Mouse (Mus musculus): ENCODE data around the gene Fmnl2. TPM values are rescaled to one million over a fixed set of nuclear protein-coding genes. Genes with fewer than 3 reads are reported as not detected.

The Fmnl2 gene
- total RNA-seq, 2 experiments from 2014 or later, result 6.1 to 6.3 TPM

- no peak for DNase-seq
These were observed 130.1 kb downstream of the Fmnl2 start for GRCm38 (mm10) chr2:52987637-52988295.

GRCm38 (mm10) chr2:52989316-52989715 is 131.7 kb downstream of the Fmnl2 start:
- DNase-seq, result no peak

- DNase-seq, result peak; percentile 24
These were observed 133.4 kb downstream of the Fmnl2 start for GRCm38 (mm10) chr2:52990874-52991687.

- DNase-seq, result no peak
These were observed 134.1 kb downstream of the Fmnl2 start for GRCm38 (mm10) chr2:52991688-52992194.

DNA sequence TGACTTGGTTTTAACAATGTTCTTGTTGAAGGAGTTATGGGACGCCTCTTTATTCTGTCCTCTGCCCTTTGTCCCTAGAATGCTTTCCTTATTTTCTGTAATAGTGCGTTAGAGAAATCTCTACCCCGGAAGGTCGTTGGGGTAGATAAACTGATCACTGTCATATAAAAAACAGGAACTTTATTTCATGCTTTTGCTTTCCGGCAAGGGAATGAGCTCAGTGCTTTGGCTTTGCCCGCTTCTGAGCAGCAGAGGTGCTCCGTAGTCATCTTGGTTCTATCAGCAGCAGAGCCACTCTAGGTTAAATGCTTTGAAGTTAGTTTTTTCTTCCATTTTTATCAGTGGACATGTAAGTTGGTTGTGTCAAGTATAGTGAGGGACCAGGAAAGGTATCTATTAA is 135.6 kb downstream of the Fmnl2 start:
- DNase-seq, result no peak

- peak; percentile 20 for DNase-seq
These were observed 136.9 kb downstream of the Fmnl2 start for GRCm38 (mm10) chr2:52994526-52994925.

DNA sequence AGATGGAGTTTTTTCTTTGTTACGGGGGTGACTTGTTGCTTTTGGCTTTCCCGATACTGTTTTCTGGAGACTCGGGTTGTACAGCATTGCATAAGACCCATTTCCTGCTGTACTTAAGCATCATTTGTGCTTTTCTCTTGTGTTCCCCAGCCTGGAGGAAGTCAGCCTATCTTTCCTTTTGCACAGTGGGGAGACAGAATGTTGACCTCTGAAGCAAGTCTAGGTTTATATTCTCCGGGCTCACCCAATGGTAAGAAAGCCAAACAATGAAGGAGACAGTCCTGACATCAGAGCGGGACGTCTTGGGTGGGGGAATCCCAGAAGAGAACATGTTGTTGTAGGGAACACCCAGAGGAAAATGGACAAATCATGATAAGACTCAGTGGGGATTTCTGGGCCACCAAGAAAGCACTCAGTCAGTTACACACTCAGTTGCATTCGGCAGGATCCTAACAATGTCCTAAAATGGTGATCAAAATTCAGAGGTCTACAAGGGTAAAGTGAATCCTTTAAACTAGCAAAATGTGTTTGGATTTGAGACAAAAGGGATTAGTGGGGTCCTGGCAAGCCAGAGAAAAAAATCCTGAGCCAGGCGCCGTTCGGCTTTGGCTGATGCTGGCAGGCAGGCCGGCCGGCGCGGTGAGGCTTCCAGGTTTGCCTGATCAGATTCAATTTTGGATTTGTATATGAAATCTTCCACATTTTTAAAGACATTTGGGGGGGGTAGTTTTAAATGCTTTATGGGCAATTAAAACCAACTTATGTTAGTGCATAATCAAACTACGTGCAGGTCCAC is 140.5 kb downstream of the Fmnl2 start:
- DNase-seq, result peak; percentile 6

DNA sequence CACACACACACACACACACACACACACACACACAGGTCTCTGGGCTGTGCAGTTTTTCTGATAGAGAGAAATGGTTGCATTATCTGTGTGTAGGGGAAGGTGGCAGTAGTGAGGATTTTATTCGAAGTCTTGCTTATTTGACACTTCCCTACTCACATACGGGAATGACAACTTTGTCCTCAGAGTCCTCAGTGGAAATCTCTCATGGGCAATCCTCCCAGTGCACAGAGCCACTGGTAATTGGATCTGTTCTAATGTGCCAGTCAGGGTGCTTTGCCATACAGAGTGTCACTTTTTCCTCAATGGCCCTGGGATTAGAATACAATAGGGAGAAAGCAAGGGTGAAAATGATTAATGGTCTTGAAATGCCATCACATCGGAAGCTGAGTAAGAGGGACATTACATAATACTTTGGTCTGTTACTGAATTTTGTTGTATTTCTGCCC is 141.9 kb downstream of the Fmnl2 start:
- DNase-seq, result no peak

DNA sequence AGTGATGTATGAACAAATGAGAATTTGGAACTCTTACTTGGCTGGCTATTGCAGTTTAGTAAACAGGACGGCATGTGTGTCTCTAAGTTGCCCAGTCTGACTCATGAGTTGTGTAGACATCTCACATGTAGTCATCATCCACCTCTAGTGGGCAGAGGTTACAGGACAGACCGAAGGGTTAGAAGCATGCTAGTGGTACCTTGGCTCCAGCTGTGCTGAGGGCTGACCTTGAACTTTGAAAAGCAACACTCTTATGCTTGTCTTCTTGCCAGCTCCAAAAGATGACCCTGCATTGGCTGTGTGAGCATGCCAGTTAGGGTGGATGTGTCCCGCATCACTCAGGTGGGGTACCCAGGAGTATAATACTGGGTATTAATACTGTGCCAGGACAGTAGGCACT is 142.8 kb downstream of the Fmnl2 start:
- DNase-seq, result no peak

DNA sequence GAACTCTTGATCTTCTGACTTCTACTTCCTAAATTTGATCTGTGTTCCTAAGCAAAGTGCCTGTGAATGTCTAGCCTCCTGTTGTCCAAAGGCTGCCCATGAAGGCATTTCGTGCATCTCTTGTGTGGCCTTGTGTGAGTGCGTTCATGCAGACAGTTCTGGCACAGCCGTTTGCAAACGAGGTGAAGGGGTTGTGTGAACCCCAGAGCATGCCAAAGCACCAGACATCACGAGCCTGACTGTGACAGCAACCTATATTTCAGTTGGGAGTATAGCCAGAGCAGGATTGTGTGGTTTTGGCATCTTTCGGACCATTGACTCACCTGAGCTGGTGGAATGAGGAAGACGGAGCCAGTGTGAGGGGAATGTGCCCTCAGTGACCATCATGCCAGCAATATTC is 148.5 kb downstream of the Fmnl2 start:
- no peak for DNase-seq

DNA sequence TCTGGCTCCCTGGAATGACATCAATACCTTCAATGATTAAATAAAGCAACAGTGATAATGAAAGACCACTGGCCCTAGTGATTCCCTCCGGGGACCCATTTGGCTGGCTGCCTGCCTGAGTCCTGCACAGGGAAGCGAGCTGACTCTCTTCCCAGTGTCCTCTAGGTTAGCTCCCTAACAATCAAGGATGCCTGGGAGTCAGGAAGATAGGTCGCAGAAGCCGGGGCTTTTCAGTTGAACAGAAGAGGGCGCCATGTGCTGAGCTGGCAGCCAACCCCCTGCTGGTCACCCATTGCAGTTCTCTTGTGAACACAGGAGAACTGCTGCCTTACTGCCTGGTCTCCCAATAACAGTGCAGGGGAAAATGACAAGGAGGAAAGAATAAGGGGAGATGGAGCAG is 149.5 kb downstream of the Fmnl2 start:
- peak; percentile 79 for DNase-seq

- DNase-seq, result no peak
These were observed 155.4 kb downstream of the Fmnl2 start for GRCm38 (mm10) chr2:53013051-53013450.

DNA sequence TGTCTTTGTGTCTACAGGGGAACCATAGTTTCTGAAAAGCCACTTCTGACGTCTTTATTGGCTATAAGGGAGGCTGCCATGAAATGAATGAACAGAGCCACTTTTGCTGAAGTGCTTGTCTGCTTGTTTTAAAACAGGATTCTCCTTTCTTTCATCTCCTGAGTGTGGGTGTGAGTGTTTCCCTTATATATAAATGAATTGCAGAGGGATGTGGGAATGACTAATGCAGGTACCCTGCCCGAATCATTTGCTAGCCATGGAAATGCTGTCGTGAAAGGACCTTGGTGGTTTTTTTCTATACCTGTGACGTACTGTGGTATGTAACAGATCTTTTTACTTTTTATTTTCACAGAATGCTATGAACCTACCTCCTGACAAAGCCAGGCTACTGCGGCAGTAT is 156.8 kb downstream of the Fmnl2 start:
- no peak for DNase-seq

DNA sequence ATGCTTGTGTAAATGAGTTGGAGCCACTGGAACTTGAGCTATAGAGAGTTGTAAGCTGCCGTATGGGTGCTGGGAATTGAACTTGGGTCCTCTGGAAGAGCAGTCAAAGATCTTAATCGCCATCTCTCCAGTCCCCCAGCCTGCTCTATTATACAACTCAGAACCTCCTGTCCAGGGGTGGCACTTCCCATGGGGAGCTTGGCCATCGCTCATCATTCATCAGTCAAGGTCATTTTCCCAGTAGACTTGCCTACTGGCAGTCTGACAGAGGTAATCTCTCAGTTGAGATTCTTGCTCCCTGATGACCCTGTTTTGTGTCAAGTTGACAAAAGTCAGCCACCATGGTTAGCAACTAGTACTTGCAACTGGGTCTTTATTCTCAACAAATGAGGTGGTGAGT is 165.3 kb downstream of the Fmnl2 start:
- DNase-seq, result no peak

GRCm38 (mm10) chr2:53026056-53026769 is 168.6 kb downstream of the Fmnl2 start:
- DNase-seq, result peak; percentile 33

GRCm38 (mm10) chr2:53028868-53029267 is 171.2 kb downstream of the Fmnl2 start:
- no peak for DNase-seq

GRCm38 (mm10) chr2:53029716-53030431 is 172.2 kb downstream of the Fmnl2 start:
- DNase-seq, result peak; percentile 29

DNA sequence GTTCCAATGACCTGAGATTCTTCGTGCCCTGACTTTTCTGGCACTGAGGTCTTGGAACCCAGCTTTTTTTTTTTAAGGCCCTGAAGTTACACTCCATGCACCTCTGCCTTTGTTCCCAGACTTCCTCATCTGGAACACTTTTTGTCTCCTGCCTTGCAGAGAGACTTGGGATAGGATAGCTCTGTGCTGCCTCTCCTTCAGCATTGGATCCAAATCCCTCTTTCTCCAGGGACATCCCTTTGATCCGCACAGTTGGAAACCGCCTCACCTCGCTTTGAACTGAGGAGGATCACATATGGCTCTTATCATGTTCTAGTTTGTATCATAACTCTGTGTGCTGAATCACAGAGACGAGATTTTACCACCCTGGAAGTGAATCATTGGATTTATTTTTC is 172.8 kb downstream of the Fmnl2 start:
- DNase-seq, result no peak

- DNase-seq, result no peak
These were observed 180.6 kb downstream of the Fmnl2 start for GRCm38 (mm10) chr2:53038253-53038652.

- DNase-seq, result no peak
These were observed 181.1 kb downstream of the Fmnl2 start for GRCm38 (mm10) chr2:53038737-53039136.

- no peak for DNase-seq
These were observed 189.4 kb downstream of the Fmnl2 start for GRCm38 (mm10) chr2:53047031-53047430.

All from heart, postnatal 4 days (tissue).